Mouse (Mus musculus): Measurements from ENCODE around the gene Gigyf1. TPM values are rescaled to one million over a fixed set of nuclear protein-coding genes. Genes with fewer than 3 reads are reported as not detected.

The Gigyf1 gene
- polyA plus RNA-seq, 1 experiment from 2014 or later, result 5.2 TPM

GRCm38 (mm10) chr5:137534762-137535161 is 16.4 kb downstream of the Gigyf1 start:
- Histone ChIP-seq H3K36me3 (ENCODE audit: control insufficient read depth, insufficient read depth, low read length) (0 out of 2 replicates have a peak, but pooled peaks cover 3% of the 10 kb centered on the region), H3K4me2 (replicated peaks; ENCODE audit: low read depth) (no peak overlapping the region), H3K4me3 (ENCODE audit: low read depth, low read length) (no peak overlapping the region), H3K4me1 (replicated peaks; ENCODE audit: control insufficient read depth, insufficient read depth) (peaks cover 2% of the 10 kb centered on the region), H3K27ac (replicated peaks) (no peak overlapping the region), H3K9me3 (ENCODE audit: control insufficient read depth, low read length) (no peaks in the 10 kb centered on the region), H3K27me3 (ENCODE audit: control insufficient read depth, insufficient read depth, low read length) (no peaks in the 10 kb centered on the region), H3K9ac (ENCODE audit: low read length) (no peak overlapping the region)
- TF ChIP-seq EP300 (optimal IDR thresholded peaks at IDR 0.05), result no peak
- ATAC-seq (ENCODE audit: low FRiP score, low TSS enrichment), result no peak
- 93% methylated on average over 3 of the region's 3 CpGs for WGBS
- DNase-seq (ENCODE audit: low spot score), result no peak

- 72% methylated on average over 9 of the region's 9 CpGs for WGBS
- Histone ChIP-seq H3K9me3 (ENCODE audit: control insufficient read depth, low read length) (no peaks in the 10 kb centered on the region), H3K27ac (replicated peaks) (no peak overlapping the region), H3K27me3 (ENCODE audit: control insufficient read depth, insufficient read depth, low read length) (no peaks in the 10 kb centered on the region), H3K4me1 (replicated peaks; ENCODE audit: control insufficient read depth, insufficient read depth) (no peaks in the 10 kb centered on the region; the same call in 1 of the 2 replicates), H3K4me3 (ENCODE audit: low read depth, low read length) (no peak overlapping the region), H3K9ac (ENCODE audit: low read length) (no peak overlapping the region), H3K4me2 (replicated peaks; ENCODE audit: low read depth) (no peak overlapping the region), H3K36me3 (ENCODE audit: control insufficient read depth, insufficient read depth, low read length) (no peaks in the 10 kb centered on the region)
- ATAC-seq (ENCODE audit: low FRiP score, low TSS enrichment) (no peak), DNase-seq (ENCODE audit: low spot score) (no peak)
- TF ChIP-seq EP300 (optimal IDR thresholded peaks at IDR 0.05), result no peak
Observed at GRCm38 (mm10) chr5:137535318-137535717, 17.0 kb downstream of the Gigyf1 start.

GRCm38 (mm10) chr5:137537461-137537860 is 19.1 kb downstream of the Gigyf1 start:
- Histone ChIP-seq H3K4me3 (ENCODE audit: low read depth, low read length) (no peak overlapping the region), H3K36me3 (ENCODE audit: control insufficient read depth, insufficient read depth, low read length) (no peaks in the 10 kb centered on the region), H3K9me3 (ENCODE audit: control insufficient read depth, low read length) (no peaks in the 10 kb centered on the region), H3K27me3 (ENCODE audit: control insufficient read depth, insufficient read depth, low read length) (no peaks in the 10 kb centered on the region), H3K4me2 (replicated peaks; ENCODE audit: low read depth) (no peak overlapping the region), H3K4me1 (replicated peaks; ENCODE audit: control insufficient read depth, insufficient read depth) (no peaks in the 10 kb centered on the region), H3K9ac (ENCODE audit: low read length) (no peak overlapping the region), H3K27ac (replicated peaks) (no peak overlapping the region)
- TF ChIP-seq CTCF (IDR thresholded peaks at IDR 0.05; ENCODE audit: low read depth) (no peak), EP300 (optimal IDR thresholded peaks at IDR 0.05) (no peak)
- ATAC-seq (ENCODE audit: low FRiP score, low TSS enrichment) (no peak), DNase-seq (ENCODE audit: low spot score) (no peak)
- WGBS, result 50% methylated on average over 4 of the region's 4 CpGs

GRCm38 (mm10) chr5:137539291-137539801 is 21.0 kb downstream of the Gigyf1 start:
- 44% methylated on average over 7 of the region's 7 CpGs for WGBS
- H3K27ac ChIP-seq (replicated peaks), result no peak overlapping the region
- H3K9me3 ChIP-seq (ENCODE audit: control insufficient read depth, low read length), result no peaks in the 10 kb centered on the region
- no peak overlapping the region for H3K4me3 ChIP-seq (ENCODE audit: low read depth, low read length)
- DNase-seq (ENCODE audit: low spot score) (no peak), ATAC-seq (ENCODE audit: low FRiP score, low TSS enrichment) (no peak)
- no peaks in the 10 kb centered on the region for H3K4me1 ChIP-seq (replicated peaks; ENCODE audit: control insufficient read depth, insufficient read depth)
- no peak overlapping the region for H3K9ac ChIP-seq (ENCODE audit: low read length)
- H3K36me3 ChIP-seq (ENCODE audit: control insufficient read depth, insufficient read depth, low read length), result no peaks in the 10 kb centered on the region
- no peaks in the 10 kb centered on the region for H3K27me3 ChIP-seq (ENCODE audit: control insufficient read depth, insufficient read depth, low read length)
- no peak for TF ChIP-seq EP300 (optimal IDR thresholded peaks at IDR 0.05)
- no peak for TF ChIP-seq CTCF (IDR thresholded peaks at IDR 0.05; ENCODE audit: low read depth)
- H3K4me2 ChIP-seq (replicated peaks; ENCODE audit: low read depth), result no peak overlapping the region

GRCm38 (mm10) chr5:137540991-137541390 is 22.6 kb downstream of the Gigyf1 start:
- 76% methylated on average over 6 of the region's 6 CpGs for WGBS
- Histone ChIP-seq H3K4me2 (replicated peaks; ENCODE audit: low read depth) (no peak overlapping the region), H3K9me3 (ENCODE audit: control insufficient read depth, low read length) (no peaks in the 10 kb centered on the region), H3K4me3 (ENCODE audit: low read depth, low read length) (no peak overlapping the region), H3K27ac (replicated peaks) (no peak overlapping the region), H3K36me3 (ENCODE audit: control insufficient read depth, insufficient read depth, low read length) (no peaks in the 10 kb centered on the region), H3K4me1 (replicated peaks; ENCODE audit: control insufficient read depth, insufficient read depth) (no peaks in the 10 kb centered on the region), H3K9ac (ENCODE audit: low read length) (no peak overlapping the region), H3K27me3 (ENCODE audit: control insufficient read depth, insufficient read depth, low read length) (no peaks in the 10 kb centered on the region)
- no peak for TF ChIP-seq EP300 (optimal IDR thresholded peaks at IDR 0.05)
- TF ChIP-seq CTCF (IDR thresholded peaks at IDR 0.05; ENCODE audit: low read depth), result no peak
- DNase-seq (ENCODE audit: low spot score) (no peak), ATAC-seq (ENCODE audit: low FRiP score, low TSS enrichment) (no peak)

GRCm38 (mm10) chr5:137541768-137542540 is 23.6 kb downstream of the Gigyf1 start:
- no peak overlapping the region for H3K9ac ChIP-seq (ENCODE audit: low read length)
- 68% methylated on average over 5 of the region's 5 CpGs for WGBS
- H3K27ac ChIP-seq (replicated peaks), result no peak overlapping the region
- H3K27me3 ChIP-seq (ENCODE audit: control insufficient read depth, insufficient read depth, low read length), result no peaks in the 10 kb centered on the region
- H3K4me2 ChIP-seq (replicated peaks; ENCODE audit: low read depth), result no peak overlapping the region
- TF ChIP-seq CTCF (IDR thresholded peaks at IDR 0.05; ENCODE audit: low read depth), result no peak
- TF ChIP-seq EP300 (optimal IDR thresholded peaks at IDR 0.05), result no peak
- no peak for ATAC-seq (ENCODE audit: low FRiP score, low TSS enrichment)
- H3K4me3 ChIP-seq (ENCODE audit: low read depth, low read length), result no peak overlapping the region
- H3K36me3 ChIP-seq (ENCODE audit: control insufficient read depth, insufficient read depth, low read length), result no peaks in the 10 kb centered on the region
- DNase-seq (ENCODE audit: low spot score), result no peak
- H3K9me3 ChIP-seq (ENCODE audit: control insufficient read depth, low read length), result no peaks in the 10 kb centered on the region
- H3K4me1 ChIP-seq (replicated peaks; ENCODE audit: control insufficient read depth, insufficient read depth), result no peaks in the 10 kb centered on the region
